Mouse (Mus musculus): ENCODE data around the gene Gm340. TPM values are rescaled to one million over a fixed set of nuclear protein-coding genes. Genes with fewer than 3 reads are reported as not detected.

The Gm340 gene
- total RNA-seq, 2 experiments from 2014 or later = 13.7 to 15.9 TPM

DNA sequence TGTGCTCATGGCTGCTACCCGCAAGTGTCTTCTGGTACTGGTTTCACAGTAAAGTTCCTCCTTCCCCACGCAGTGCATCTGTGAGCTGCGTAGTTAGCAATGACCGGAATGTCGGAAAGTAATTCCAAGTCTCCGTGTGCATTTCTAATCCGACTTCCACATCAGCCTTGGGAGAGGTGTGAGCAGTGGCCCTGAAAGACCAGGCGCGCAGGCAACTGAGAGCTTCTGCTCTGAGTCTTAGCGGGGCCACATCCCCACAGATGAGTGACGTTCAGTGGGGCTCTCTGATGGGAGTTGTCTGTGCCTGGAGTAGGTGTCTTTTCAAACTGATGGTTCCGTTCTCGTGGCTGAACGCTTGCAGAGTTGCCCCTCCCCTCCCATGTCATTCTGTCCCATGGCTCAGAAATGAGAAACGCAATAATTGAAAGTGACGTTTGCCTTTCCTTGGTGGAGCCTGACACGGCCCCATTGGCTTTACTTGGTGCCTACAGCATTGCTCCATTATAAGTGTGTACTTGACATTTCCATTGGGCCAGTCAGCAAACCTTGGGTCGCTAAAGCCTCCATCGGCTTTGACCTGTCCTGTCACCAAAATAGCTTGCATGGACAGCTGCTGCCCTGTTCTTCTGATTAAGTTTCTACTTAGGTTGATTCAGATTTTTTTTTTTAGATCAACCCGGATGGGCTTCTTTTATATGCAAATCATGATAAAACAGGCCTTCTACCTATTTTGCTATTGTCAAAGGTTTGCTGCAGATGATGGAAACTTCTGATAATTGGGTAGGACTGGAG, 5.5 kb downstream of the Gm340 start:
- no peak for TF ChIP-seq CTCF (IDR thresholded peaks at IDR 0.05)

DNA sequence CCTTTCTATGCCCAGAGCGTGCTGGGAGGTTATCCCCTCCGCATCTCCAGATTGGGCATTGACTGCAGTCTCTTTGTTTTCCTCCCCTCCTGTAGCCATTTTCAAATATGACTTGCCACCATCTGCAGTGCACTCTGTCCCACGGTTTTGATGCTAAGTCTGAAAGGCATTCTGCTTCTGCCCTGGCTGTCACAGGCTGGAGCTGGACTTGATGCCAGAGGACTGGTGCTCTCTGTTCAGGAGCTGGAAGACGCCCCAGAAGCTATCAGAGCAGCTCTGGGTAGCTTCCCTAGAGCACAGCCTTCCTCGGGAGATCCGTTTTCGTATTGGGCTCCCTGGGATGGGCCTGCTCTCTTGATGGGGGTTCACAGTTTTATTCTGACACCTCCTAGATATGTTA, 6.9 kb downstream of the Gm340 start:
- intact Hi-C loops (cut with DNase I) = loop anchor here (10.0 kb wide), 1 partner anchor 264 kb away; no protein-coding TSS in a partner anchor
- no peak for DNase-seq (ENCODE audit: extremely low spot score in 1 of 2, low spot score in 2 of 2)

More for the DNA sequence above, 5.5 kb downstream of the Gm340 start:
- H3K27ac ChIP-seq = no peak overlapping the region
- no peak overlapping the region for H3K4me3 ChIP-seq
- no peak for DNase-seq (ENCODE audit: extremely low spot score in 1 of 2, low spot score in 2 of 2)
- intact Hi-C loops (cut with DNase I) = loop anchor here (10.0 kb wide), 1 partner anchor 263 kb away; no protein-coding TSS in a partner anchor

DNA sequence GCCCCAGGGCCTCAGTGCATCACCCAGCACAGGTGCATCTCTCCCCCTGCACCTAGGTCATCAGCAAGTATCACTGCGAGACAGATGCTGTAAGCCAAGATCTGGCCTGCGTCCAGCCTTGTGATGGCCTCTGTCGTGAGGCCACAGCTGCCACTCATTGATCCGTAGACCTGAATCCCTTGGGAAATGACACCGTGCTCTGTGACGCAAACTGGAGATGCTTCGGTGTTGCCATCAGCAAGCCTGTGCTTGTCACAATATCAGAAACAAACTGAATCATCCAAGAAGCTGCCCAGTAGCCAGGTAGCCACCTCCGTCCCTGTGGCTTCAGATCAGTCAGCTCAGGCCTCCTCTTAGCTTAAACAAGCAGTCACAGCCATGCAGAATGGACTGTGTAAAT, 7.5 kb downstream of the Gm340 start:
- DNase-seq (ENCODE audit: extremely low spot score in 1 of 2, low spot score in 2 of 2) = no peak
- intact Hi-C loops (cut with DNase I) = loop anchor here (10.0 kb wide), 1 partner anchor 265 kb away; no protein-coding TSS in a partner anchor
- no peak overlapping the region for H3K4me3 ChIP-seq
- TF ChIP-seq CTCF (IDR thresholded peaks at IDR 0.05) = no peak
- H3K27ac ChIP-seq = no peak overlapping the region

More for the DNA sequence above, 6.9 kb downstream of the Gm340 start:
- Histone ChIP-seq H3K4me3 (no peak overlapping the region), H3K27ac (no peak overlapping the region)
- no peak for TF ChIP-seq CTCF (IDR thresholded peaks at IDR 0.05)

DNA sequence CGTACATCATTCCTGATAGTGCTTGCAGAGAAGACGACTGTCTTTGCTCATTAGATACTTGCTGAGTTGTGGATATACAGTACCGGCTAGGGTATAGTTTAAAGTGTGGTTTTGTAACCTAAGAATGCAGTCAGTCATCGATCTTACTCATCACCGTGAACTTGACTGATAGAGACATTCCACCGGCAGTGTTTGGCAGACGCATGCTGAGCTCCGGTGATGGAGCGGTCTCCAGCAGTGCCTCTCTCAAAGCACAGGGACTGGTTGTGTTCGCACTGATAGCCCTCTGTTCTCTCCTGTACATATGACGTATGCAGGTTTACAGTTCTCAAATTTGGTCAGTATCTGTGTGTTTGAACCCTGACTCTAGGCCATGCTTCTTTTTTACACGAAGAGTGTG, 9.6 kb downstream of the Gm340 start:
- H3K27ac ChIP-seq = no peak overlapping the region
- intact Hi-C loops (cut with DNase I) = no loop called here
- TF ChIP-seq CTCF (IDR thresholded peaks at IDR 0.05) = no peak
- no peak overlapping the region for H3K4me3 ChIP-seq
- no peak for DNase-seq (ENCODE audit: extremely low spot score in 1 of 2, low spot score in 2 of 2)

DNA sequence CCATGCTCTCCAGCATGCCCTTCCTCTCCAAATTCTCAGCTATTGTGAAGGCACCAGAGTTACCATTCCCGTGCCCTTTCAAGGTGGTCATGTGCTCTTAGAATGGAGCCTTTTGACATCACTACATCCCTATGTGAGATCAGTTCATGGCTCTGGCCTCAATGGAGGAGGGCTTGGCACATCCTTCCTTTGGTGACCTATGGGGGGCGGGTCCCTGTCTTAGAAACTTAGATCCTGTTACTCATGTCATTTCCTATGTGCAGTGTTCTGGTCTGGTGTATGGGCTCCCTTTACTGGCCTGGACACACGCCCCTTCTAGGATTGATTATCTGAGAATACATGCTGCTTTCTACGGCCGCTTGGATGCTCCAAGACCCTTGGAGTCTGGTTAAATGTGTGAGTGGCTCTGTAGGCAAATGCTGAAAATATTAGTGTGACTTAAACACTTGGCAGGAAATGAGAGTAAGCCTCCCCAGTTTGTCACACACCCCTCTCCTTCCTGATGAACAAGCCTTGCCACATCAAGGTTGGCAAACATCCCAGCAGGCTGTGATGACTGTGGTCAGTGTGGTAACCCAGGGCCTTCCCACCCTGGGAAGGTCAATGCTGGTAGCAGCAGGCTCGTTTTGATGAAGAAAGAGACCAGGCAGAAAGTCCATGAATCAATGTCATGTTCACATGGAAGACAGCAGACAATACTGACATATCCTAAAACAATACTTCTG, 15.2 kb downstream of the Gm340 start:
- DNase-seq (ENCODE audit: extremely low spot score in 1 of 2, low spot score in 2 of 2) = no peak
- intact Hi-C loops (cut with DNase I) = no loop called here
- no peak overlapping the region for H3K27ac ChIP-seq
- no peak for TF ChIP-seq CTCF (IDR thresholded peaks at IDR 0.05)
- H3K4me3 ChIP-seq = no peak overlapping the region

DNA sequence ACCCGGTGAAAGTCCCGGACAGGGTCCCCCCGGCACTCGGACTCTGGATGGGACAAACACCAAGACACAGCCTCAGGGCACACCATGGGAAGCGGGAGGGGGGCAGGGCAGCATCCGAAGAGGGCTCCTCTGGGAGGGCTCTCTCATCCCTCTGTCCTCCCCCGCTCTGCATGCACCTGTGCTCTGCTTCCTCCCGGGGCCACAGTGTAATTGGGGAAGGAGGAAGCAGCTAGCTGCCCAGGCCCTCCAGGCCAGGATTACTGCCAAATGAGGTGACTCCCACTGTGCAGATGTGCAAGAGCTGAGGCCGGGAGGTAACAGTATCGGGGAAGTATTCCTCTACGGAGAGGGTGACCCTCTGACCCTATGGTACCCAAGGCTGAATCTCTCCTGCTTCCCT, 18.5 kb downstream of the Gm340 start:
- no peak for TF ChIP-seq CTCF (IDR thresholded peaks at IDR 0.05)
- no peak overlapping the region for H3K27ac ChIP-seq
- intact Hi-C loops (cut with DNase I) = no loop called here

DNA sequence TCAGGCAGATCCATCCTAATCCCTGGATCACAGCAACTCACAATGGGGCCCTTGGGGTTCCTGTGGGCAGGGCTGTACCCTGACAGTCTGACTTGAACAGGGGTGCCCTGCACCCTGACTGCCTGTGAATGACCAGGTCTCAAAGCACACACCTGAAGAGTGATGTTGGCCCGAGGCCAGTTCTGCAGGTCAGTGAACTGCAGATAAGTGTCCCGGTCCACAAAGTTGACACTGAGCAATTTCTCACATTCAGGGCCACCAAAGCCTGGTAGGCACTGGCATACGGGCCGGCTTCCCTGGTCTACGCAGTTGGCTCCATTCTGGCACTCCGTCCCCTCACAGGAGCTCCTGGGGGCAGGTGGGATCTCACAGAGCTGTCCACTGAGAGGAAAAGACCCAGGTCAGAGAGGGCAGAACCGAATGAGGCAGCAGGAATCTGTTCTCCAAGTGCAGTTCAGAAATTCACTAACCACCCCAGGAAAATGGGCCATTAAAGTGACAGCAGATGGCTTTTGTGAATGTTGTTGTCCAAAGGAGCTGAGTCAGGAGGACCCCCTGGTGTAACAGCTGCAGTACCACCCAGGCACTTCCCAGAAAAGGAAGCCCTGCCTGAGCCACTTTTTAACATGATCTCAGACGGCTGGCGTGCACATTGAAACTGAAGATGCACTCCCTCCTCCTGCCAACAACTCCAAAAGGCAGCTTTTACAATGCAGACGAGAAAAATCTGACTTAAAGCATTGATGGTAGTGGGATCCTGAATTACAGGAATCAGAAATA, 24.2 kb downstream of the Gm340 start:
- intact Hi-C loops (cut with DNase I) = no loop called here
- no peak for TF ChIP-seq CTCF (IDR thresholded peaks at IDR 0.05)
- H3K4me3 ChIP-seq = no peak overlapping the region
- H3K27ac ChIP-seq = no peak overlapping the region
- no peak for DNase-seq (ENCODE audit: extremely low spot score in 1 of 2, low spot score in 2 of 2)

More for the DNA sequence above, 18.5 kb downstream of the Gm340 start:
- no peak overlapping the region for H3K4me3 ChIP-seq
- no peak for DNase-seq (ENCODE audit: extremely low spot score in 1 of 2, low spot score in 2 of 2)

DNA sequence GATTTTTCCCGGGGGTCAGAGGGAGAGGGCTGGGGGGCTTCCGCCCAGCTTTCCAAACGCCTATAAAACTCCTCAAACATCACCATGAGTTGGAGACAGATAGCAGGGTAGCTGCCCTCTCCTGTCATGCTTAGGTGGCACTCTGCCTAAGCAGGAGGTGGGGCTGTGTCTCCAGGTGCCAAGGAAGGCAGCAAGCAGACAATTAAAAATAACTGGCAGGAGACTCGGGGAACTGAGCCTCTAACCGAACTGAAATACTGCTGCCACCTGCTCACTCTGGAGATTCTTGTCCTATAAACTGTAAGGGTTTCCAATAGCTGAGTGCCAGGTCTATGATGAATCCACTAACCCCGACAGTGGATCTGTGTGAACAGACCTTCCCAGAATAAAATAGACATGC, 29.5 kb downstream of the Gm340 start:
- TF ChIP-seq CTCF (IDR thresholded peaks at IDR 0.05) = no peak
- no peak for DNase-seq (ENCODE audit: extremely low spot score in 1 of 2, low spot score in 2 of 2)
- H3K4me3 ChIP-seq = no peak overlapping the region
- no peak overlapping the region for H3K27ac ChIP-seq
- intact Hi-C loops (cut with DNase I) = no loop called here

DNA sequence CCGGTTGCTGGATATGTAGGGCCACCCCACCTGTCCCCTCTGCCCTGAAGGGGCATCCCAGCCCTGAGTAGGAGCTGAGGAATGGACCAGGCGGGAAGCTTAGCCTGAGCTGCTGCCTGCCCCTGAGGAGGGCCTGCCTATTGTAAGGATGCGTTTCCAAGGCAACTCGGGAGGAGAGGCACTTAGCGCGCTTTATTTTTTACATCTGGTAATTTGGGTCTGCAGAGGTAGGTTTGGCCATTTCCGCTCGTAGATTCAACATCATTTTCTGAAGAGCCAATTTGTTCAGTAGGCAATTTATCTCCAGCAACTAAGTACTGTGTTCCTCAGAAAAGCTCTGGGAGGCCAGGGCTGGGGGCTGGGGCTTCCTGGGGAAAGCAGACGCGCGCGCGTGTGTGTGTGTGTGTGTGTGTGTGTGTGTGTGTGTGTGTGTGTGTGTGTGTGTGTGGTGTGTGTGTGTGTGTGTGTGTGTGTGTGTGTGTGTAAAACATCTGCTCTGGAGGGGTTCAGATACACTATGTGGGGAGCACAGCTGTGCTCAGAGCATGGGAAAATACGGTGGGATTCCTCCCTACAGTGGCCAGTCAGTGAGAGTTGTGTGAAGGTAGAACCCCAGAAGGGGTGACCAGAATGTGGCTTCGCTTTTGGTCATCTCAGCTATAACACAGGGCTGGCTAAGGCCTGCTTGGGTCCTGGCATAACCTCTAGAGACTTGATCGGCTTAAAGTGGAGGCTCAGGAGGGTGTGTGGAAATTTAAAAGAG, 31.3 kb downstream of the Gm340 start:
- DNase-seq (ENCODE audit: extremely low spot score in 1 of 2, low spot score in 2 of 2) = no peak
- no peak for TF ChIP-seq CTCF (IDR thresholded peaks at IDR 0.05)
- H3K27ac ChIP-seq = no peak overlapping the region
- intact Hi-C loops (cut with DNase I) = no loop called here
- H3K4me3 ChIP-seq = no peak overlapping the region

DNA sequence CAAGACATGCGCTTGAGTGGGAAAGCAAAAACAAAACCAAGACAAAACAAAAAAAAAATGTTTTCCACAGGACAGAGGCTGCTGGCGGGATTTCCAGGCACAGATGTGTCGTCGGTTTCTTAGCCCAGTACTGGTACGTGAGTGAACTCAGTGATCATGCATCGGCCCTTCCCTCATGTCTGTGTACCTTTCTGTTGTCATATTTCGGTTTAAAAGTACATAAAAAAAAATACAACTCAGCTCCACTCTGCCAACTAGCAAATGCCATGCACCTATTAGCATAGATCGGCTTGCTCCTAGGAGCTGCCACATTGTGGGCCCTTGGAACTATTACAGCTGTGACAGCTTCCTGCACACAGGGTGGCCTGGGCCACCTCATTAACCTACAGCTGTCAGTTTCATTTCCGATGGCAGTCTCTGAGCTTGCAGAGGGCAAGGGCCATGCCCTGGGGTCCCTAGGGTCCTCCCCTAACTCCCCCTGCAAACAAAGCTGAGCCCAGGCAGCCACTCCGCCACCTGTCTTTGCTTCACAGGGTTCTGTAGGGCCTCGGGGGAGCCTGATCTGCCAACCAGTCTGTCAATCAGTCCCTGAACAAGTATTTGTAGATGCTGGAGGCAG, 33.5 kb downstream of the Gm340 start:
- TF ChIP-seq CTCF (IDR thresholded peaks at IDR 0.05) = no peak
- no peak for DNase-seq (ENCODE audit: extremely low spot score in 1 of 2, low spot score in 2 of 2)
- no peak overlapping the region for H3K27ac ChIP-seq
- intact Hi-C loops (cut with DNase I) = no loop called here
- no peak overlapping the region for H3K4me3 ChIP-seq

DNA sequence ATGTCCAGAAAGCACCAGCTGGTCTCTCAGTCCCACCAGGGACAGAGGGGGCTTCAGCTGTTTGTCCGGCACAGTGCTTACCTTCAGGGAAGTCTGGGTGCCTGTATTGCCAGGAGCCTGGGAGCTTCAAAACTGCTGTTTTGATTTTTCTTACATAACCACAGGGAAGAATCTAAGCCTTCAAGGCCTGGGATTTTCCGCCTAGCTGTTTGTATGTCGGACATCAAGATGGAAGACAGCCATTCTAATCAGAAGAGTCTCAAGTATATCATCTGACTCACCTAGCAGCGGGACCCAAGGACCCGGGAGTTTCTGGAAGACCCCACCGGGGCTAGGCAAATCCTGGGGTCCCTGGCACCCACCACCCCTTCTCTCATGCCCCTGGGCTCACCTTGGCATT, 34.1 kb downstream of the Gm340 start:
- intact Hi-C loops (cut with DNase I) = no loop called here
- DNase-seq (ENCODE audit: extremely low spot score in 1 of 2, low spot score in 2 of 2) = no peak
- Histone ChIP-seq H3K27ac (no peak overlapping the region), H3K4me3 (no peak overlapping the region)
- no peak for TF ChIP-seq CTCF (IDR thresholded peaks at IDR 0.05)

Measured in left cerebral cortex, adult 2 months (tissue).